Mouse (Mus musculus) ES-E14 (cell line): Measurements from ENCODE around the gene Krt33b.

ENCODE experiments used
- CHD2 ChIP-seq: IDR thresholded peaks from 2 replicates; pipeline ENCODE4 v1.6.1; 2014; ENCODE audit warnings: mild to moderate bottlenecking, low read depth, low read length, inconsistent platforms
- MAFK ChIP-seq: IDR thresholded peaks from 2 replicates; pipeline ENCODE4 v1.6.1; 2014; ENCODE audit warnings: mild to moderate bottlenecking, low read depth, low read length, inconsistent platforms; ENCODE audit not compliant: insufficient read depth

DNA sequence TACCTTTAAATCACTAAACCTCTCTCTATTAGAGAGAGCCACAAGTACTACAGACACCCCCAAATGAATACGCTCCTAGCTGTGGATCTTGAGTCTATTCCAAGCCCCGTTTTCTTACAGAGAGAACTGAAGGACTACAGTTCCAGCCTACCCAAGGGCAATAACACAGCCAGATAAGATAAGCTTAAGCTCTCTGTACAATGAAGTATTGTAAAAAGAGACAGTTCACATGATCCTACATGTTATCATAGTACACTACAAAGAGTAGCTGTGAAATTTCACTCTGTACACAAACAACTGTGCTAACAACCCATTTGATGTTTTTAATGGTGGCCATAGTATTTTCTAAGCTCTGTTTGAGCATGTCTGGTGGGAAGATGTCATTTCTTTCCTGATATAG lies 17.5 kb upstream of the Krt33b start:
- TF ChIP-seq CHD2 (no peak), MAFK (no peak)
